Mouse (Mus musculus) stomach, embryonic 14.5 days (tissue): ENCODE measurements around the gene Cbx4. TPM values are rescaled to one million over a fixed set of nuclear protein-coding genes. Genes with fewer than 3 reads are reported as not detected.

ENCODE experiments used
- ATAC-seq: fragments of 200-750 bp; cut with Nextera tagmentation; 2 replicates; pipeline ENCODE4 v1.8.0; 2017; ENCODE audit warnings: low read depth, moderate TSS enrichment; ENCODE audit not compliant: insufficient number of reproducible peaks, insufficient read depth, low FRiP score
- H3K27ac ChIP-seq: fragments of 300-500 bp; sonication (generic); 2 replicates; pipeline ENCODE4 v1.5.1; 2014; ENCODE audit warnings: mild to moderate bottlenecking, low read length, moderate library complexity, mixed read lengths
- H3K27me3 ChIP-seq: fragments of 300-500 bp; sonication (generic); 2 replicates; pipeline ENCODE4 v1.6.1; 2014; ENCODE audit warnings: low read length, control low read depth, mixed read lengths; ENCODE audit not compliant: control insufficient read depth, insufficient read depth
- H3K36me3 ChIP-seq: fragments of 300-500 bp; sonication (generic); 2 replicates; pipeline ENCODE4 v1.6.1; 2014; ENCODE audit warnings: mild to moderate bottlenecking, control low read depth, low read length, moderate library complexity, mixed read lengths; ENCODE audit not compliant: control insufficient read depth, insufficient read depth
- H3K4me1 ChIP-seq: fragments of 300-500 bp; sonication (generic); 2 replicates; pipeline ENCODE4 v1.6.1; 2014; ENCODE audit warnings: low read length, control low read depth, mixed read lengths; ENCODE audit not compliant: control insufficient read depth, insufficient read depth
- H3K4me2 ChIP-seq: fragments of 300-500 bp; sonication (generic); replicated peaks from 2 replicates; pipeline ENCODE4 v1.6.1; 2014; ENCODE audit warnings: low read depth, low read length, control low read depth
- H3K4me3 ChIP-seq: fragments of 300-500 bp; sonication (generic); 2 replicates; pipeline ENCODE4 v1.5.1; 2014; ENCODE audit warnings: low read depth, low read length, control low read depth
- H3K9ac ChIP-seq: fragments of 300-500 bp; sonication (generic); replicated peaks from 2 replicates; pipeline ENCODE4 v1.6.1; 2014; ENCODE audit warnings: low read depth, mild to moderate bottlenecking, control low read depth, low read length, moderate library complexity, mixed read lengths
- H3K9me3 ChIP-seq: fragments of 300-500 bp; sonication (generic); 2 replicates; pipeline ENCODE4 v1.6.1; 2016; ENCODE audit warnings: low read depth, low read length, control low read depth; ENCODE audit not compliant: control insufficient read depth
- WGBS: fragments of 180-500 bp; shearing (Covaris S2); extraction: QIAGEN DNeasy Blood & Tissue Kit; methylation state at CpG from one replicate; pipeline ENCODE4 v1.1.7; 2014; 5-methylcytosine and 5-hydroxymethylcytosine counted together
- polyA plus RNA-seq: library from polyadenylated mRNA; unstranded; fragments of >200 nt; fragmentation: Nextera tagmentation; extraction: Ambion mirVana; gene quantifications from 2 replicates; pipeline ENCODE4 v1.2.1, GENCODE M21; 2014

The Cbx4 gene
- polyA plus RNA-seq, 1 experiment from 2014 or later: 7.0 TPM

- no peak overlapping the region for H3K27ac ChIP-seq
- H3K4me2 ChIP-seq: no peak overlapping the region
- 0 out of 2 replicates have a peak, but pooled peaks cover 3% of the 10 kb centered on the region for H3K27me3 ChIP-seq
- H3K4me1 ChIP-seq: peaks cover 46% of the 10 kb centered on the region
- H3K4me3 ChIP-seq: no peak overlapping the region
- ATAC-seq: no peak
- H3K36me3 ChIP-seq: peaks cover 22% of the 10 kb centered on the region
- no peak overlapping the region for H3K9ac ChIP-seq
- WGBS: 77% methylated on average over 4 of the region's 4 CpGs
- no peaks in the 10 kb centered on the region for H3K9me3 ChIP-seq
Observed at GRCm38 (mm10) chr11:119077755-119078154, 8.3 kb downstream of the Cbx4 start.

- Histone ChIP-seq H3K4me3 (no peak overlapping the region), H3K9ac (no peak overlapping the region), H3K27ac (no peak overlapping the region), H3K4me1 (peaks cover 33% of the 10 kb centered on the region), H3K36me3 (peaks cover 4% of the 10 kb centered on the region), H3K27me3 (no peaks in the 10 kb centered on the region), H3K9me3 (no peaks in the 10 kb centered on the region), H3K4me2 (no peak overlapping the region)
- 78% methylated on average over 5 of the region's 5 CpGs for WGBS
- ATAC-seq: no peak
Observed at GRCm38 (mm10) chr11:119075805-119076204, 10.2 kb downstream of the Cbx4 start.

GRCm38 (mm10) chr11:119073876-119074433 lies 12.1 kb downstream of the Cbx4 start:
- 62% methylated on average over 6 of the region's 6 CpGs for WGBS

GRCm38 (mm10) chr11:119072986-119073385 lies 13.0 kb downstream of the Cbx4 start:
- Histone ChIP-seq H3K4me1 (peaks cover 13% of the 10 kb centered on the region), H3K9ac (no peak overlapping the region), H3K36me3 (no peaks in the 10 kb centered on the region), H3K9me3 (no peaks in the 10 kb centered on the region), H3K27me3 (no peaks in the 10 kb centered on the region), H3K4me3 (no peak overlapping the region), H3K4me2 (no peak overlapping the region), H3K27ac (no peak overlapping the region)
- 45% methylated on average over 6 of the region's 6 CpGs for WGBS
- ATAC-seq: no peak

More at GRCm38 (mm10) chr11:119073876-119074433, 12.1 kb downstream of the Cbx4 start:
- Histone ChIP-seq H3K4me1 (peaks cover 22% of the 10 kb centered on the region), H3K36me3 (no peaks in the 10 kb centered on the region), H3K4me2 (no peak overlapping the region), H3K27ac (no peak overlapping the region), H3K9ac (no peak overlapping the region), H3K4me3 (no peak overlapping the region), H3K9me3 (no peaks in the 10 kb centered on the region), H3K27me3 (no peaks in the 10 kb centered on the region)
- no peak for ATAC-seq

- H3K9me3 ChIP-seq: no peaks in the 10 kb centered on the region
- H3K27ac ChIP-seq: no peak overlapping the region
- no peak overlapping the region for H3K4me3 ChIP-seq
- H3K4me2 ChIP-seq: no peak overlapping the region
- H3K9ac ChIP-seq: no peak overlapping the region
- peaks cover 12% of the 10 kb centered on the region; the same call in 1 of the 2 replicates for H3K4me1 ChIP-seq
- H3K27me3 ChIP-seq: no peaks in the 10 kb centered on the region
- no peak for ATAC-seq
- H3K36me3 ChIP-seq: no peaks in the 10 kb centered on the region
- 74% methylated on average over 7 of the region's 7 CpGs for WGBS
Observed at GRCm38 (mm10) chr11:119072239-119072638, 13.8 kb downstream of the Cbx4 start.

- H3K27me3 ChIP-seq: 0 out of 2 replicates have a peak, but pooled peaks cover under 1% of the 10 kb centered on the region
- WGBS: 79% methylated on average over 8 of the region's 8 CpGs
Observed at GRCm38 (mm10) chr11:119066841-119067240, 19.2 kb downstream of the Cbx4 start.

GRCm38 (mm10) chr11:119059256-119059655 lies 26.8 kb downstream of the Cbx4 start:
- Histone ChIP-seq H3K9ac (no peak overlapping the region), H3K27me3 (peaks cover 56% of the 10 kb centered on the region), H3K4me3 (no peak overlapping the region), H3K27ac (no peak overlapping the region), H3K4me1 (peaks cover 16% of the 10 kb centered on the region), H3K36me3 (no peaks in the 10 kb centered on the region), H3K9me3 (no peaks in the 10 kb centered on the region), H3K4me2 (no peak overlapping the region)
- ATAC-seq: no peak
- 23% methylated on average over 3 of the region's 3 CpGs for WGBS

More at GRCm38 (mm10) chr11:119066841-119067240, 19.2 kb downstream of the Cbx4 start:
- Histone ChIP-seq H3K36me3 (no peaks in the 10 kb centered on the region), H3K4me2 (no peak overlapping the region), H3K9ac (no peak overlapping the region), H3K4me3 (no peak overlapping the region), H3K4me1 (0 out of 2 replicates have a peak, but pooled peaks cover 2% of the 10 kb centered on the region), H3K27ac (no peak overlapping the region), H3K9me3 (no peaks in the 10 kb centered on the region)
- ATAC-seq: no peak

GRCm38 (mm10) chr11:119058041-119058995 lies 27.7 kb downstream of the Cbx4 start:
- no peak overlapping the region for H3K27ac ChIP-seq
- WGBS: 4% methylated on average over 58 of the region's 58 CpGs
- no peaks in the 10 kb centered on the region for H3K9me3 ChIP-seq
- ATAC-seq: peak; percentile 46; the same call in 1 of the 2 replicates
- peaks cover 16% of the 10 kb centered on the region for H3K4me1 ChIP-seq
- no peaks in the 10 kb centered on the region for H3K36me3 ChIP-seq
- H3K4me2 ChIP-seq: peak overlapping the region; percentile 35
- peak overlapping the region; percentile 20; the same call in 1 of the 2 replicates for H3K4me3 ChIP-seq
- peaks cover 60% of the 10 kb centered on the region for H3K27me3 ChIP-seq
- H3K9ac ChIP-seq: no peak overlapping the region
